Mouse (Mus musculus): ENCODE measurements around the gene Slc6a17. TPM values are rescaled to one million over a fixed set of nuclear protein-coding genes. Genes with fewer than 3 reads are reported as not detected.

Slc6a17 gene
- polyA plus RNA-seq, 1 experiment, result 40.2 TPM

GRCm38 (mm10) chr3:107545278-107545677, 27.5 kb upstream of the Slc6a17 start:
- TF ChIP-seq CTCF (IDR thresholded peaks at IDR 0.05; ENCODE audit: borderline replicate concordance, extremely low read depth, insufficient read depth, insufficient read length), result no peak
- no peak for TF ChIP-seq POLR2A (IDR thresholded peaks at IDR 0.05; ENCODE audit: borderline replicate concordance, extremely low read depth, insufficient read depth, insufficient read length, poor library complexity, severe bottlenecking)
- peak; percentile 70 for DNase-seq (ENCODE audit: low read depth)

- TF ChIP-seq POLR2A (IDR thresholded peaks at IDR 0.05; ENCODE audit: borderline replicate concordance, extremely low read depth, insufficient read depth, insufficient read length, poor library complexity, severe bottlenecking) (no peak), CTCF (IDR thresholded peaks at IDR 0.05; ENCODE audit: borderline replicate concordance, extremely low read depth, insufficient read depth, insufficient read length) (no peak)
- no peak for DNase-seq (ENCODE audit: low read depth)
Measured at GRCm38 (mm10) chr3:107543158-107544080, 25.6 kb upstream of the Slc6a17 start.

DNA sequence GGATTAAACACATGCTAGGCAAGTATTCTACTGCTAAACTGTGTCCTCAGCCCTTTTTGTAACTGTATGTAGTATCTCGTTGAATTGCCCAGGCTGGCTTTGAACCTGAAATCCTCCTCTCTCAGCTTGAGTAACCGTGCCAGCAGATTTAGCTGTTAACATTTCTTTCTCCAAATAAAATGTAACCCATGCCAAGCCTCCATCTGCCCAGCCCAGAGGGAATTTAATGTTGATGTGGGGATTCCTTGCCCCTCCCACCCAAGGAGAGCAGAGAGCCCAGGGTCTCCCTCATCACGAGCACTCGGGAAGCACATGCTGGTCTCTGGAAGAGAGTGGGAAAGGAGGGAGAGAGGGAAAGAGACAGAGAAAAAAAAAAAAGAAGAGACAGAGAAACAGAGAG, 24.8 kb upstream of the Slc6a17 start:
- no peak for TF ChIP-seq CTCF (IDR thresholded peaks at IDR 0.05; ENCODE audit: borderline replicate concordance, extremely low read depth, insufficient read depth, insufficient read length)
- no peak for TF ChIP-seq POLR2A (IDR thresholded peaks at IDR 0.05; ENCODE audit: borderline replicate concordance, extremely low read depth, insufficient read depth, insufficient read length, poor library complexity, severe bottlenecking)
- peak; percentile 62 for DNase-seq (ENCODE audit: low read depth)

GRCm38 (mm10) chr3:107537504-107537889, 19.7 kb upstream of the Slc6a17 start:
- DNase-seq (ENCODE audit: low read depth), result no peak
- TF ChIP-seq CTCF (IDR thresholded peaks at IDR 0.05; ENCODE audit: borderline replicate concordance, extremely low read depth, insufficient read depth, insufficient read length), result no peak
- TF ChIP-seq POLR2A (IDR thresholded peaks at IDR 0.05; ENCODE audit: borderline replicate concordance, extremely low read depth, insufficient read depth, insufficient read length, poor library complexity, severe bottlenecking), result no peak

GRCm38 (mm10) chr3:107536810-107537503, 19.1 kb upstream of the Slc6a17 start:
- peak; percentile 94 for DNase-seq (ENCODE audit: low read depth)
- TF ChIP-seq CTCF (IDR thresholded peaks at IDR 0.05; ENCODE audit: borderline replicate concordance, extremely low read depth, insufficient read depth, insufficient read length), result no peak
- TF ChIP-seq POLR2A (IDR thresholded peaks at IDR 0.05; ENCODE audit: borderline replicate concordance, extremely low read depth, insufficient read depth, insufficient read length, poor library complexity, severe bottlenecking), result no peak

DNA sequence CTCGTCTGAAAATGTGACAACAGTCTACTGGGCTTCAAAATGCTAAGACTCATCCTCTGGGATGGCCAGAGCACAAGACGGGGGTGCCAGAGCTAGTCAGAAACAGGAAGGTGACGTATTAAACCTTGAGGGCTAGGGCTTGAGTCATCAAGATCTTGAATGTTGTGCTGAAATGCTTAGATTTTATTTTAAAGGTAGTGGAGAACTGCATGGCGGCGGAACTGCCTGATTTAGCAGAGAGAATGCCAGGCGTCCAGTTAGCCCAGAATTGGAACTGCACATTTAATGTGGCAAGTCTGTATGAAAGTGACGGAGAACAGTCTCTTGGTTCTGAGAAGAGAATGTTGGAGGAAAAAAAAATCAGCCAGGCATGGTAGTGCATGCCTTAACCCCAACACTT, 17.1 kb upstream of the Slc6a17 start:
- no peak for DNase-seq (ENCODE audit: low read depth)
- TF ChIP-seq POLR2A (IDR thresholded peaks at IDR 0.05; ENCODE audit: borderline replicate concordance, extremely low read depth, insufficient read depth, insufficient read length, poor library complexity, severe bottlenecking), result no peak
- no peak for TF ChIP-seq CTCF (IDR thresholded peaks at IDR 0.05; ENCODE audit: borderline replicate concordance, extremely low read depth, insufficient read depth, insufficient read length)

DNA sequence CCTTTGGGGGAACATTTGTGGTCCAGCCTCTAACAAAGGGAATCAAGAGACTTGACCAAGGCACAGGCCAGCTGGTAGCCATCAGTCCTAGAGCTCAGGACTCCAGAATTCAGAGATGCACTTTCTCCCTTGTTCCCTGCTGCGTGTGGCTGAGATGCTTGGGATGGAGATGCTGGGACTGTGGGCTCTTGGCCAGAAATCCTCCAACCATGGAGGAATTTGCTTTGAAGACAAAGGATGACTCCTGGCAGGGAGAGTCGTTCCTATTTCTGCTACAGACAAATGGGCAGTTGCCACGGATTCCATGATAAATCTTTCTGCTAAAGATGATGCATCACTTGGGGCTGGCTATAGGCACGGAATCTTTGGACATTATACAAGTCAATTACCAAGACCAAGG, 15.7 kb upstream of the Slc6a17 start:
- DNase-seq (ENCODE audit: low read depth), result no peak
- TF ChIP-seq CTCF (IDR thresholded peaks at IDR 0.05; ENCODE audit: borderline replicate concordance, extremely low read depth, insufficient read depth, insufficient read length) (no peak), POLR2A (IDR thresholded peaks at IDR 0.05; ENCODE audit: borderline replicate concordance, extremely low read depth, insufficient read depth, insufficient read length, poor library complexity, severe bottlenecking) (no peak)

DNA sequence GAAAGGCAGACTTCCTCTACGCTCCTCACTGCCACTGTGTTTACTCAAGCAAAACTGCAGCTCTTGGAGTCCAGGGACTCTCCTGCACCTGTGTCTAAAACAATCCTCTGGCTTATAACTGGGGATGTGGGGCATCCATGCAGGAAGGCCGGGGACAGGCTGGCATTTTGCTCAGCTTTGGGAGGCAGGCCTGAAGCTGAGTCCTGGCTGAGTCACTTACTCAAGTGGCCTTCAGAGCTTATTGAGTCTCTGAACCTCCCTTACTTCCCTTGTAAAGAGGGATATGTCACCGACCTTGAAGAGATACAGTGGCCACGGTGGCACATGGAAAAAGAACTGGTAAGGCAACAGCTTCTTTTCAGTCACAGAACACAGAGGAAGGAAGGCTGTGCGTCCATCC, 12.8 kb upstream of the Slc6a17 start:
- DNase-seq (ENCODE audit: low read depth), result no peak
- TF ChIP-seq POLR2A (IDR thresholded peaks at IDR 0.05; ENCODE audit: borderline replicate concordance, extremely low read depth, insufficient read depth, insufficient read length, poor library complexity, severe bottlenecking) (no peak), CTCF (IDR thresholded peaks at IDR 0.05; ENCODE audit: borderline replicate concordance, extremely low read depth, insufficient read depth, insufficient read length) (no peak)

- no peak for DNase-seq (ENCODE audit: low read depth)
- TF ChIP-seq CTCF (IDR thresholded peaks at IDR 0.05; ENCODE audit: borderline replicate concordance, extremely low read depth, insufficient read depth, insufficient read length) (no peak), POLR2A (IDR thresholded peaks at IDR 0.05; ENCODE audit: borderline replicate concordance, extremely low read depth, insufficient read depth, insufficient read length, poor library complexity, severe bottlenecking) (no peak)
Measured at GRCm38 (mm10) chr3:107529182-107529581, 11.4 kb upstream of the Slc6a17 start.

DNA sequence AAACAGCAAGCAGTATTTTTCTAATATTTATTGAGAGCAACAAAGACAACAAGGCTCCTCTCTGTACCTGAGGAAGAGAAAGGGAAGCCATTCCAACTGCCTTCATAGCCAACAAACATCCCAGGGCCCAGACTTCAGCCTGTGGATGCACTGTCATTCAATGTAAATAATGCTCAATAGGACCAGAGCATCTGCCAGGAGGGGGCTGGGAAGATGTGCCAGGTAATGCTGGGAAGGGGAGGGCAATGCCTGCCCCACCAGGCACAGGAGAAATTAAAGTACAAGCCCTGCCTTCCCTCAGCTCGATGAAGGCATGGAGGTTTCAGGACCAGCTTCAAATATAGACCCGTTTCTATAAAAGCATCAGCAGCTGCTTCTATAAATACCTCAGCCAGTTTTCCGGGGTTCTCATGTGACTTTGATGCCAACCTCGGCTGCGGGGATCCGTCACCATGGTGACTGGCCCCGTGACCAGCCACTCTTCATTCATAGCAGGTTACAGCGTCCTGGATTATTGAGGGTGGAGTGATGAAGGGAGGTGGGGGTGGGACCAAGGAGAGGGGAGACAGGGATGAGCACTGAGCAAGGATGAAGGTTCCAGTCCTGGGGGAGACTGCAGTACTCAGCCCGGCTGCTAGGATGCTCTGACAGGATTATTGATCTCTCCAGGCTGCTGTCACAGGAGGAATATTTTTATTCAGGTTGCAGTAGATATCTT, 10.7 kb upstream of the Slc6a17 start:
- peak; percentile 96 for DNase-seq (ENCODE audit: low read depth)
- TF ChIP-seq CTCF (IDR thresholded peaks at IDR 0.05; ENCODE audit: borderline replicate concordance, extremely low read depth, insufficient read depth, insufficient read length) (peak; percentile 12; the same call in 1 of the 2 replicates), POLR2A (IDR thresholded peaks at IDR 0.05; ENCODE audit: borderline replicate concordance, extremely low read depth, insufficient read depth, insufficient read length, poor library complexity, severe bottlenecking) (no peak)

DNA sequence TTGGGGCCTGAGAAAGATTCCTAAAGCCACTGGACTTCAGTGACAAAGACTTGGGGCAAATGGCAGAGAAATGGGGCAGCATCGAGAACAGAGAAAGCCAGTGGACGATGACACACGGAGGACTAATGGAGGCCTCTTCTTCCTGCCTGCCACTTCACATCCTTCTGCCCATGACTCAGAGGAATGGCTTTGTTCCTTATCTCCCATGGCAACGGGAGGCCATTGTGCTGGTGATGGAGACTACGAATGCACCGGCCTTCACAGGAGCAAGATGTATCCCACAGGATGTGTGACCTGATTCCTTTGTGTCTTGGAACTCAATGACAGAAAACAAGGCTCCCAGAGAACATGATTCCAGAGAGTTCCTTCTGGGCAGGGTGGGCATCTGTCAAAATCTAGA, 6.7 kb upstream of the Slc6a17 start:
- no peak for TF ChIP-seq CTCF (IDR thresholded peaks at IDR 0.05; ENCODE audit: borderline replicate concordance, extremely low read depth, insufficient read depth, insufficient read length)
- no peak for TF ChIP-seq POLR2A (IDR thresholded peaks at IDR 0.05; ENCODE audit: borderline replicate concordance, extremely low read depth, insufficient read depth, insufficient read length, poor library complexity, severe bottlenecking)
- no peak for DNase-seq (ENCODE audit: low read depth)

Data from brain, embryonic 14.5 days (tissue).